Mouse (Mus musculus) intestine, postnatal 0 days (tissue): Measurements from ENCODE around the gene Clasp1. TPM values are rescaled to one million over a fixed set of nuclear protein-coding genes. Genes with fewer than 3 reads are reported as not detected.

Source experiments
- ATAC-seq: fragments of 200-750 bp; cut with Nextera tagmentation; 2 replicates; pipeline ENCODE4 v1.8.0; 2017; ENCODE audit warnings: mild to moderate bottlenecking, moderate TSS enrichment, moderate library complexity
- H3K27ac ChIP-seq: fragments of 300-500 bp; sonication (generic); 2 replicates; pipeline ENCODE4 v1.5.1; 2014; ENCODE audit warnings: mild to moderate bottlenecking, low read depth, low read length, moderate library complexity
- H3K27me3 ChIP-seq: fragments of 300-500 bp; sonication (generic); replicated peaks from 2 replicates; pipeline ENCODE4 v1.6.1; 2014; ENCODE audit warnings: low read length, mixed read lengths; ENCODE audit not compliant: control insufficient read depth, insufficient read depth
- H3K36me3 ChIP-seq: fragments of 300-500 bp; sonication (generic); 2 replicates; pipeline ENCODE4 v1.6.1; 2014; ENCODE audit warnings: mild to moderate bottlenecking, moderate library complexity; ENCODE audit not compliant: control insufficient read depth, insufficient read depth
- H3K4me1 ChIP-seq: fragments of 300-500 bp; sonication (generic); replicated peaks from 2 replicates; pipeline ENCODE4 v1.6.1; 2014; ENCODE audit warnings: antibody characterized with exemption, low read length, mixed read lengths; ENCODE audit not compliant: control insufficient read depth, insufficient read depth
- H3K4me2 ChIP-seq: fragments of 300-500 bp; sonication (generic); replicated peaks from 2 replicates; pipeline ENCODE4 v1.6.1; 2014; ENCODE audit warnings: low read depth, mild to moderate bottlenecking, moderate library complexity
- H3K4me3 ChIP-seq: fragments of 300-500 bp; sonication (generic); 2 replicates; pipeline ENCODE4 v1.5.1; 2014; ENCODE audit warnings: low read depth, low read length
- H3K9ac ChIP-seq: fragments of 300-500 bp; sonication (generic); 2 replicates; pipeline ENCODE4 v1.6.1; 2014; ENCODE audit warnings: mild to moderate bottlenecking, low read depth, low read length
- H3K9me3 ChIP-seq: fragments of 300-500 bp; sonication (generic); 2 replicates; pipeline ENCODE4 v1.6.1; 2016; ENCODE audit warnings: mixed run types; ENCODE audit not compliant: control insufficient read depth
- CTCF ChIP-seq: sonication (generic); IDR thresholded peaks from 2 replicates; pipeline ENCODE4 v1.5.1; 2016; ENCODE audit warnings: low read depth, mild to moderate bottlenecking, control low read depth, antibody characterized with exemption, moderate library complexity
- WGBS: fragments of 180-500 bp; shearing (Covaris S2); extraction: QIAGEN DNeasy Blood & Tissue Kit; methylation state at CpG from one replicate; pipeline ENCODE4 v1.1.7; 2014; 5-methylcytosine and 5-hydroxymethylcytosine counted together
- polyA plus RNA-seq: library from polyadenylated mRNA; unstranded; fragments of >200 nt; fragmentation: Nextera tagmentation; extraction: Ambion mirVana; gene quantifications from 2 replicates; pipeline ENCODE4 v1.2.1, GENCODE M21; 2015

The Clasp1 gene
- polyA plus RNA-seq, 1 experiment from 2014 or later = 8.7 TPM

GRCm38 (mm10) chr1:118529213-118529612 lies 140.4 kb downstream of the Clasp1 start:
- peak; percentile 35 for TF ChIP-seq CTCF
- Histone ChIP-seq H3K27ac (no peak overlapping the region), H3K4me3 (no peak overlapping the region), H3K36me3 (peaks cover 58% of the 10 kb centered on the region), H3K9me3 (no peaks in the 10 kb centered on the region), H3K4me1 (no peaks in the 10 kb centered on the region), H3K4me2 (no peak overlapping the region), H3K9ac (no peak overlapping the region), H3K27me3 (no peaks in the 10 kb centered on the region)
- ATAC-seq = no peak
- 100% methylated on average over 1 of the region's 1 CpGs for WGBS

GRCm38 (mm10) chr1:118531259-118531658 lies 142.4 kb downstream of the Clasp1 start:
- Histone ChIP-seq H3K4me2 (no peak overlapping the region), H3K27me3 (no peaks in the 10 kb centered on the region), H3K9ac (no peak overlapping the region), H3K4me3 (no peak overlapping the region), H3K9me3 (no peaks in the 10 kb centered on the region), H3K27ac (no peak overlapping the region), H3K36me3 (peaks cover 54% of the 10 kb centered on the region), H3K4me1 (no peaks in the 10 kb centered on the region)
- 92% methylated on average over 3 of the region's 3 CpGs for WGBS
- no peak for ATAC-seq
- TF ChIP-seq CTCF = no peak

- ATAC-seq = no peak
- Histone ChIP-seq H3K27ac (no peak overlapping the region), H3K4me1 (no peaks in the 10 kb centered on the region), H3K9ac (no peak overlapping the region), H3K27me3 (no peaks in the 10 kb centered on the region), H3K4me3 (no peak overlapping the region), H3K9me3 (no peaks in the 10 kb centered on the region), H3K4me2 (no peak overlapping the region), H3K36me3 (peaks cover 52% of the 10 kb centered on the region)
- WGBS = 92% methylated on average over 15 of the region's 15 CpGs
- no peak for TF ChIP-seq CTCF
Measured at GRCm38 (mm10) chr1:118536021-118536420, 147.2 kb downstream of the Clasp1 start.

- Histone ChIP-seq H3K4me2 (no peak overlapping the region), H3K9ac (no peak overlapping the region), H3K4me1 (no peaks in the 10 kb centered on the region), H3K9me3 (no peaks in the 10 kb centered on the region), H3K4me3 (no peak overlapping the region), H3K27ac (no peak overlapping the region), H3K27me3 (no peaks in the 10 kb centered on the region), H3K36me3 (peaks cover 60% of the 10 kb centered on the region)
- no peak for TF ChIP-seq CTCF
- 93% methylated on average over 6 of the region's 6 CpGs for WGBS
- ATAC-seq = no peak
Measured at GRCm38 (mm10) chr1:118539046-118539445, 150.2 kb downstream of the Clasp1 start.

GRCm38 (mm10) chr1:118542880-118543279 lies 154.0 kb downstream of the Clasp1 start:
- Histone ChIP-seq H3K4me1 (no peaks in the 10 kb centered on the region), H3K9ac (no peak overlapping the region), H3K4me2 (no peak overlapping the region), H3K4me3 (no peak overlapping the region), H3K27me3 (no peaks in the 10 kb centered on the region), H3K9me3 (no peaks in the 10 kb centered on the region), H3K36me3 (peaks cover 72% of the 10 kb centered on the region), H3K27ac (0 out of 2 replicates have a peak overlapping the region, but pooled peaks have one; percentile 15)
- TF ChIP-seq CTCF = no peak
- no peak for ATAC-seq
- 92% methylated on average over 7 of the region's 7 CpGs for WGBS

GRCm38 (mm10) chr1:118548769-118549168 lies 159.9 kb downstream of the Clasp1 start:
- 91% methylated on average over 5 of the region's 5 CpGs for WGBS
- H3K36me3 ChIP-seq = peaks cover 72% of the 10 kb centered on the region

GRCm38 (mm10) chr1:118551152-118551551 lies 162.3 kb downstream of the Clasp1 start:
- WGBS = 86% methylated on average over 5 of the region's 5 CpGs
- Histone ChIP-seq H3K27ac (no peak overlapping the region), H3K4me3 (no peak overlapping the region), H3K9me3 (no peaks in the 10 kb centered on the region), H3K36me3 (peaks cover 74% of the 10 kb centered on the region), H3K4me1 (no peaks in the 10 kb centered on the region), H3K27me3 (no peaks in the 10 kb centered on the region), H3K4me2 (no peak overlapping the region), H3K9ac (no peak overlapping the region)
- TF ChIP-seq CTCF = no peak
- ATAC-seq = no peak

More at GRCm38 (mm10) chr1:118548769-118549168, 159.9 kb downstream of the Clasp1 start:
- Histone ChIP-seq H3K4me3 (no peak overlapping the region), H3K9me3 (no peaks in the 10 kb centered on the region), H3K4me1 (no peaks in the 10 kb centered on the region), H3K9ac (no peak overlapping the region), H3K4me2 (no peak overlapping the region), H3K27me3 (no peaks in the 10 kb centered on the region), H3K27ac (no peak overlapping the region)
- no peak for TF ChIP-seq CTCF
- ATAC-seq = no peak
